Comparison of ENCODE assay signal across 8 mouse cellular contexts in the genomic region with DNA sequence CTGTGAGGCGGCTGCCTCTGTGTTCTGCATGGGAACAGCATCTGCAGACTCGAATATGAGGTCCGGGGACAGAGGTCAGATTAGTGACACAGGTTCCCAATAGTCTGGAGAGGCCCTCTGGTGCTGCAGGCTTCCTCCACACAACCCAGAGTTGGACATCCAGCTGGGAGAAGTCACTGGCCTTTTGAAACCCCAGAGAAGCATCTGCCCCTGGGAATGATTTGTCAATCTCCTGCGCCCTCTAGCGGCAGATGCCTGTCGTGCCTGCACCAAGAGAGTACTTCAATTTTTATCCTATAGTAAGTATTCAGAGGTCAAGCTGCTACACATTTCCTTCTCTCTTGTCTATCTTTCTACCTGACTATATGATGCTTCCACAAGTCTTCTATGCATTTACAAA.
DNase-seq lines count a peak whose midpoint lies in the region; ATAC-seq lines count a peak whose summit lies in the region.

No protein-coding gene starts in this region.

- peak; percentile 18 to 72 for DNase-seq in heart, adult 18-20 months
- DNase-seq in heart, embryonic 10.5 days (ENCODE audit: low spot score): no peak
- peak; percentile 60 to 70 for DNase-seq in adrenal gland, adult 18-20 months (ENCODE audit: low spot score in 2 of 2)
- DNase-seq in embryo, embryonic 10.5 days (ENCODE audit: low spot score): peak; percentile 90
- DNase-seq in layer of hippocampus, postnatal 25 days (ENCODE audit: extremely low spot score in 1 of 2, low spot score in 1 of 2): peak; percentile 51 to 79
- peak; percentile 47 to 66 for DNase-seq in lung, postnatal 4 days
- DNase-seq in splenic B cell, adult 2 months (ENCODE audit: low read depth, low spot score): peak; percentile 46

- H3K36me3 ChIP-seq in heart, embryonic 10.5 days: no peaks in the 10 kb centered on the region
- no peaks in the 10 kb centered on the region for H3K36me3 ChIP-seq in splenic B cell, adult 2 months (ENCODE audit: control insufficient read depth, insufficient read depth, low read length, poor library complexity, severe bottlenecking)

- peak; percentile 53 to 78; a peak in 3 of 4 replicates for ATAC-seq in hematopoietic stem cell, adult 5-6 weeks (replicated peaks in 1 of 2; ENCODE audit: insufficient read depth in 1 of 2, low FRiP score in 2 of 2, low TSS enrichment in 1 of 2, low read depth in 1 of 2, poor library complexity in 2 of 2, severe bottlenecking in 2 of 2)

- H3K27ac ChIP-seq in heart, embryonic 10.5 days: no peak overlapping the region

- H3K4me1 ChIP-seq in heart, embryonic 10.5 days: no peaks in the 10 kb centered on the region

- no peak overlapping the region for H3K4me3 ChIP-seq in heart, embryonic 10.5 days

- 21% methylated on average over 6 of the region's 6 CpGs for WGBS in heart, embryonic 10.5 days

- no peaks in the 10 kb centered on the region for H3K27me3 ChIP-seq in heart, embryonic 10.5 days (ENCODE audit: insufficient read depth, poor library complexity, severe bottlenecking)
- H3K27me3 ChIP-seq in splenic B cell, adult 2 months (ENCODE audit: control insufficient read depth, insufficient read depth, low read length, poor library complexity, severe bottlenecking): no peaks in the 10 kb centered on the region

- H3K9me3 ChIP-seq in heart, embryonic 10.5 days: no peaks in the 10 kb centered on the region
